Mouse (Mus musculus) cerebellum, postnatal 10 days (tissue): ENCODE measurements at regions not wholly inside any gene's neighbourhood (a gene's known extent, or its start where the extent isn't known, plus 50 kb on each side); places are given as distances from the start of the nearest gene placed in this dataset.

Experiments
- DNase-seq, 2 experiments: peaks; one replicate each; pipeline ENCODE4 v3.0.0; 2021; ENCODE audit warnings: mixed read lengths in 2 of 2

GRCm38 (mm10) chr15:67725239-67725638 is 1224.5 kb upstream of the Lrrc6 start:
- DNase-seq = no peak

GRCm38 (mm10) chr15:67714203-67714602 is 1213.5 kb upstream of the Lrrc6 start:
- DNase-seq = no peak

DNA sequence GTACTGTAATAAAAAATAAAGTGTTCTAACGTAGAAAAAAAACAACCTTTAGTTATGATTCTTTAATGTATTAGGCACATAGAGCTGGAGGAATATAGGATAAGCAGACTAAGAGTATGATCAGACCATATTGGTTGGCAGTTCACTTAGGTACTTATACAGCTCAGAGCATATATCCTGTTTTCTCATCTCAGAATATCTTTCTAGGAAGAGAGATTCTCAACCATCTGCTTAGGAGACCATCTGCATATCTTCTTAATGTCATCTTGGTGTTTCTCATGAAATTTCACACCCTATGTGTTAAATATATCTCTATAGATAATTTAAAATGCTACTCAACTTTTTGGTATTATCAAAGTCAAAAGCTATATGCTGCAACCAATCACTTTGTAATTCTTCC is 1185.4 kb upstream of the Lrrc6 start:
- no peak for DNase-seq

- DNase-seq = no peak
Measured at GRCm38 (mm10) chr15:67673276-67673675, 1172.6 kb upstream of the Lrrc6 start.

DNA sequence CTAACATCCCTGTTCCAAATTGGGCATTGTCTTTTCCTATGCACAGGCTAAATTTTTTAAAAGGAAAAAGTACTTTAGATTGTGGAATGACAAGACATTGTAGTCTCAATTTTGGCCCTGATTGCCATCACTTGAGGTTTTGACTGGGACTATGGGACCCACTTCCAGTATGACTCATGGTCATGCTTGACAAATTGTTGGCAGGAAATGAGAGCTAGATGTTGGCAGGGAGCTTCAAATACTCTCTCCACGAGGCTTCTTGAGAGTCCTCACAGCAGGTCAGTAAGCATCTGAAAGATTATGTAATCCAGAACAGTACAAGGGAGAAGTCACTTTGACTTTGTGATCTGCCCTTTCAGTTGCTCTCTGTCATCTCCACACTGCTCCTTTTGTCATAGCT is 1135.4 kb upstream of the Lrrc6 start:
- DNase-seq = peak; percentile 5 to 8

DNA sequence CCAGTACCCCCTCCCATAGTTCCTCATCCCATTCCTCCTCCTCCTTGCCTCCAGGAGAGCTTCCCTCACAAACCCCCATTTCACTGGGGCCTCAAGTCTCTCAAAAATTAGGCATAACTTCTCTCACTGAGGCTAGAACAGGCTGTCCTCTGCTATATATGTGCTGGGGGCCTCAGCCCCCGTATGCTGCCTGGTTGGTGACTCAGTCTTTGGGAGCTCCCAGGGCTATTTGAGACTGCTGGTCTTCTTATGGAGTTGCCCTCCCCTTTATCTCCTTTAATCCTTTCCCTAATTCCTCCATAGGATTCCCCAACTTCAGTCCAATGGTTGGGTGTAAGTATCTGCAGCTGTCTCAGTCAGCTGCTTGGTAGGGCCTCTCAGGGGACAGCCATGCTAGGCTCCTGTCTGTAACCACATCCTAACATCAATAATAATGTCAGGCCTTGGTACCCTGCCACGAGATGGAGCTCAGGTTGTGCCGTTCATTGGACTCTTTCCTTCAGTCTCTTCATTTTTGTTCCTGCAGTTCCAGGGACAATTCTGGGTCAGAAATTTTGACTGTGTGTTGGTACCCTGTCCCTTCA is 1126.1 kb upstream of the Lrrc6 start:
- no peak for DNase-seq

GRCm38 (mm10) chr15:67611896-67612295 is 1111.2 kb upstream of the Lrrc6 start:
- DNase-seq = no peak

DNA sequence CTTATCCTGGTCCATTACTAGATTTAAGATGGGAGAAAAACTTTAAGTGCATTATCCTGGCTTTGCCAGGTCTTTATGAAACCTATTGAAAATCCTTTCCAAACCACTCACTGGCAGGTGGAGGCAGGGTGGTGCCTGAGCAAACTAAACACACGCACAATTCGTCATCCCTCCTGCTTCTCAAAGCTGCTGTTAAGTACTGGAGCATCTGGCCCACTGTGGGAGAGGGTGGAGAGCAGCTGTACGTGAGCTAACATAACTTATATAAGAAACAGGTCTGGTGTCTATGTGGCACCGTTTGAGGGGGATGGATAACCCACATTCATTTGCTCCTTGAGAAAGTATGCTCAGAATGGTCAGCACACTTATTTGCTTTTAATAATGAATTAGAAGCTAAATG is 1097.7 kb upstream of the Lrrc6 start:
- DNase-seq = no peak

DNA sequence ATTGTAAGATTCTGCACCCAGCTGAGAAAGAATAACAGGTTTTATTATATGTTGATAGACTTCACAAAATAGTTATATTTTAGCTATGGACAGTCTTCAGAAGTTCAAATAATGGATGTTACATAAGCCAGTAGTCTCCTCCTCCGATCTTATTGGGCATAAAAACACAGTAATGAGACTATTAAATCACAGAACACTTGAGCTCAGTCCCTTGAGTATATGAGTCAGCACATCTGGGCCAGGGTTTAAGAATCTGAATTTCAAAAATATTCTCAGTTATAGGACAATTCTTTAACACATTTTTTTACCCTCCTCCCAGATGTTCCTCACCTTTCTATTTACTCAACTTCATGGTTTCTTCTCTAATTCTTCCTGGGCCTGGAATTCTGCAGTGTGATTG is 1075.9 kb upstream of the Lrrc6 start:
- DNase-seq = no peak

GRCm38 (mm10) chr15:67571614-67572013 is 1070.9 kb upstream of the Lrrc6 start:
- DNase-seq = no peak

DNA sequence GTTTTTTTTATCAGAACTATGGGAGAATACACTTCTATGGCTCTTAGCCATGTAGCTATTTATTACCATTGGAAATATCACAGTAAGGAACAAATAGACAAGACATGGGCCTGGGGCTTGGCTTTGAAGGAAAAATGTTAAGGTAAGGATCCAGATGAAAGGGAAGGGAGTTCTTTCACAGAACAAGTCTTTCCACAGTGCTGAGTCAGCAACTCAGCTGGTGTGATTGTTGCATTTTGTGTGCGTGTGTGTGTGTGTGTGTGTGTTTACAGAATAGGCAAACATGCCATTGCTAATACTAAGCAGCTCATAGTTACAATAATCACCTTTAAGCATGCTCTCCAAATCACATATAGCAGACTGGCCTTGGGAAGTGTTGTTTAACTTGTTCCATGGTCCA is 1056.6 kb upstream of the Lrrc6 start:
- no peak for DNase-seq

DNA sequence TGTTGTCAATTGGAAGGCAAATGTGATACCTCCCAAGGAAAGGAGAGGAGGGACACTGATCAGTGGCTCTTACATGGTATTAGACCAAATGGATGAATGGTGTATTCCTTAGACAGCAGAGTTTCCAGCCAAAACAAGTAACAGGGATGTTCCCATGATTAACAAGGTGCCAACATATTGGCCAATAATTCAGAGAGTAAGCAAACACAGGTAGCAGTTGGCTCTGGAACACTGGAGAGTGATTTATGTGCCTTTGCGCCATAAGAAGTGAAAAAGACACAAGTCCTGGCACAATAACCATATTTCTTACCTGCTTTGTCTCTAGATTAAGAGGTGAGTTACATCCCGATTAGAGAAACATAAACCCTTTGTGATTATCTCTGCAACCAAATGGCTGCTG is 1051.2 kb upstream of the Lrrc6 start:
- no peak for DNase-seq

- no peak for DNase-seq
Measured at GRCm38 (mm10) chr15:67546896-67547400, 1046.2 kb upstream of the Lrrc6 start.

DNA sequence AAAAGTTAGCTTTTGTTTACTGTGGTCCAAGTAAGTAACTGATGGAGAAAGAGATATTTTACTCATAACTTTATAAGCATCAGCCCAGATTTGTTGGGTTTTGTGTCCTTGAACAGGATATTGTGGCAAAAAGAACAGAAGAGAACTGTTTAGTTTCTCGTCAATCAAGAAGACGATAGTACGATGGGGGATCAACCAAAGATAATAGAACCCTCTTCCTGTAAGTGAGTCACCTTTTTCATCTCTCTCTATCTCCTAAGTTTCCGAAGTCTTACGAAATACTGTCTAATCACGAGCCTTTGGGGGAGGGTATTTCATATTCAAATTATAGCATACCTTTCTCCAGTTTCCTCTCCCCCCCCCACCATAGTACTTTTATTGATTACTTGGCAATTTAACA is 1045.0 kb upstream of the Lrrc6 start:
- no peak for DNase-seq

DNA sequence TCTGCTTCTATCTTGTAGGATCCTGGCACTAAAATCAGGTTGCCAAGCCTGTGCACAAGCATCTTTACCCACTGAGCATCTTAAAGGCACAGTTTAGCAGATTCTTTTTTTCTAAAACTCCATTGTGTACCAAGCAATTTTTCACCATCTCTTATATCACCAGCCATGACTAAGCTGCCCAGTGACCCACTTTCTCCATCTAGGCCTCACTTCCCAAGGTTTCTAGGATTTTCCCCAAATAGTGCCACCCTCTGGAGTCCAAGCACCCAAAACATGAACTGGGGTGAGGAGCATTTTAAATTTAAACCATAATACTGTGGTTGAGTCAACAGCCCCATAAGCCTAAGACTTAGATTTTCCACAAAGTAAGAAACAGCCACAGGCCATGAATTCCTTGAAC is 1013.0 kb upstream of the Lrrc6 start:
- no peak for DNase-seq

DNA sequence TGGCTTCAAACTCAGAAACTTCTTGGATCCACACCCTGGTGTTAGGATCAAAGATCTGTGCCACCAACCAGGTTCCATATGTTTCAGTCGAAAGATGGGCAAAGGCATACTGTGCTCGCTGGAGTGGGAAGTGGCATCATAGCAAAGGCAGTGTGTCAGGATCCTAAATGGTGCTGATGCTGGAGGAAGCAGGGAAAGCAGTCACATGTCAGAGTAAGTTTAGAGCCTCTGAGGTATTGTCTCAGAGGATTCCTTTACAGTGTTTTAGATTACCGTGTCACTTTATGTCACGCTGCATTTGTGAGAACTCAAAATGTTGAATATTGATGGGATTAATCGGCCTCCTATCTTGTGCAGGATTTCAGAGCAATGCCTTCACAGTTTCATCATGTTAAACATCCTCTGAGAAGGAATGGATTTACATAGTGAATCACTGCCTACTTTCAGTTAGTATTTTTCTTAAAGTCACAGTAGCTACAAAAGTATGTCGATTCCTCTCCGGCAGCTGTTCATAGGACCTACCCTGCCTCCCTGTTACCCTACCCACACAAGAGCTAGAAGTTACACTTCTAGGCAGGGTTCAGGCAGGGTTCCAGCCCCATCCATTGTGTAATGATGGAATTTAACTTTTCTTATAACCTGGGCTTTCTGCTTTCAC is 994.4 kb upstream of the Lrrc6 start:
- no peak for DNase-seq

DNA sequence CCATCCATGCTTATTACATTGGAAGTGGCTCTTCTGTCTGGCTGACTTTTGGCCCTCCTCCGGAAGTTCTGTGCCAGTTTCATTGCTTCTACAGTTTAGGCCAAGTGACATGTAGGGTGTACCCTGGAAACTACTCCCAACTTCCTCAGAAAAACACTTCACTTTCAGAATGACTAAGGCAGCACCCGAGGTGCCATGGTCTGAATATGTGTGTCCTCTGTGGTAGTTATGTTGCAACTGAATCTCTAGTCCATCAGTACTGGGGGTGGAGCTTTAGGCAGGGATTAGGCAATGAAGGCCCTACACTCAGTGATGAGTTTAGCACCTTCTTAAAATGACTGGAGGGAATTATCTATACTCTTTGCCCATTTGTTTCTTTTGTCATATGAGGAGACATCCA is 981.0 kb upstream of the Lrrc6 start:
- DNase-seq = no peak

- DNase-seq = no peak
Measured at GRCm38 (mm10) chr15:67474325-67474724, 973.6 kb upstream of the Lrrc6 start.

DNA sequence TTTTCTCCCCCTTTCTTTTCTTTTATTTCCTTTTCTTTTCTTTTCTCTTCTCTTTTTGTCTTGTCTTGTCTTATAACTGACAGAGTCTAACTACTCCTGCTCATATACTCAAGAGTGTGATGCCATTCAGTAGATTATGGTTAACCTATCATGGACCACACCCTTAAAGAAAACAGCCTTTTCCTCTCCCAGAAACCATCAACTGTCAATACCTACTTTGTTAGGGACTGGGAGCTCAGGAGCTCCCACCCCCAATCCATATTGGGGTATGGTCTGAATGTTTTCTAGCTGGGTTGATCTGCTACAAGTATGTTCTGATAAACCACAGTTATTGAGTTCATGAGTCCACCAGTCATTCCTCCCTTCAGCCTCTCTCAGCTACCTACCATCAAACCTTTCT is 972.3 kb upstream of the Lrrc6 start:
- no peak for DNase-seq

- no peak for DNase-seq
Measured at GRCm38 (mm10) chr15:67471283-67471682, 970.6 kb upstream of the Lrrc6 start.

DNA sequence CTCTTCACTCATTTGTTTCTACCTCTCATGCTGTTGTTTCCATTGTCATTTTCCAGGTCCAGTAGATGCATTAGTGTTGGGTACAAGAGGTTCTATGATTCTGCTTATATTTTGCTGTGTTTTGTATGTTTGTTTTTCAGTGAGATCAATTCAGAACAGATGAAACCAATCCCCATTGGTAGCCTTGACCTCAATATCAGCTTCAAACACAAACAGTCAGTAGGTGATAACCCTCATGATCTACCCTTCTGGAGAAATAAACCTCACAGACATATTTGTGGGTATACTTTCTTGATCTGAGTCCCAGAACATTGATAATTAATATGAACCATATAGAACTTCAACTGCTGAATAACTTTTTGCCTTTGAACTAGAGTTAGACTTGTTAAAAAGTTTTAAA is 969.3 kb upstream of the Lrrc6 start:
- no peak for DNase-seq

GRCm38 (mm10) chr15:67467404-67468345 is 967.0 kb upstream of the Lrrc6 start:
- no peak for DNase-seq

- DNase-seq = no peak
Measured at GRCm38 (mm10) chr15:67462863-67463262, 962.2 kb upstream of the Lrrc6 start.

GRCm38 (mm10) chr15:67460384-67460783 is 959.7 kb upstream of the Lrrc6 start:
- DNase-seq = no peak
